Mouse (Mus musculus) megakaryocyte, embryonic 14.5 days (primary cell): Measurements from ENCODE around the gene Phldb1.

Experiments
- FLI1 ChIP-seq: IDR thresholded peaks from 2 replicates; pipeline ENCODE4 v1.6.1; 2012; ENCODE audit warnings: low read length, inconsistent platforms, mixed read lengths
- GATA1 ChIP-seq: IDR thresholded peaks from 3 replicates; pipeline ENCODE4 v1.6.1; 2012; ENCODE audit warnings: mixed read lengths, low read length, inconsistent platforms, borderline replicate concordance

DNA sequence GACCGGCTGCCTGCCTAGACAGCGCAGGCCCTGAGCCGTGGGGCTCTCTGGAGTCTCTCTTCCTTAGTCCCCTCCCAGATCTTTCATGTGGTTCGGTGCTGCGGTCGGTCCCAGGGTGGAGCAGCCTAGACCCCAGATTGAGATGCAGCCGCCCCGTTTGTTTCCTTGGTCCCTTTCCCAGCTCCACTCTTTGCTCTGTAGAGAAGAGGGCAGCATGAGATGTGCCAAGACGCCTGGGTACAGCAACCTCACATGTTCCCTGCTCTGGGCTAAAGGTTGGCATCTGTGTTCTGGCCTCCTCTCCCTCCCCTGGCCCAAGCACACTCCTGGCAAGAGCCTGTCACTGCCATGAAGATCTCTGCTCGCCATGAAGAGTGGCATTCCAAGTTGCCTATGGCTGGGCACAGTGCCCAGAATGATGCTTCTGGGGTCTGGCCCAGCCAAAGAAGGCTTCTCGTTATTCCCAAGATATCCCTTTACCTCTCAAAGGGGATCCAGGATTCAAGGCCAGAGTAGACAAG is 11.4 kb downstream of the Phldb1 start:
- TF ChIP-seq GATA1, result no peak
- TF ChIP-seq FLI1, result no peak
